Mouse (Mus musculus) MEL (cell line): ENCODE results near the gene Usp33.

ENCODE experiments used
- CTCF ChIP-seq, 3 experiments: IDR thresholded peaks in 2 of 3; conservative IDR thresholded peaks in 1 of 3; 2 replicates each; pipeline ENCODE4 v1.5.1; 2011 to 2012; ENCODE audit warnings: low read length in 3 of 3, low read depth in 2 of 3, mild to moderate bottlenecking in 2 of 3, improper control_type of control experiment in 1 of 3, inconsistent platforms in 1 of 3, mixed read lengths in 1 of 3, moderate library complexity in 1 of 3; ENCODE audit not compliant: control insufficient read depth in 1 of 3, insufficient read depth in 1 of 3, poor library complexity in 1 of 3, severe bottlenecking in 1 of 3
- ETS1 ChIP-seq: IDR thresholded peaks from 2 replicates; pipeline ENCODE4 v1.6.1; 2012; ENCODE audit warnings: low read depth, mild to moderate bottlenecking, inconsistent platforms, low read length, improper control_type of control experiment, moderate library complexity
- GATA1 ChIP-seq: IDR thresholded peaks from 2 replicates; pipeline ENCODE4 v1.6.1; 2011; ENCODE audit warnings: low read depth, low read length, improper control_type of control experiment
- MEF2A ChIP-seq: IDR thresholded peaks from 2 replicates; pipeline ENCODE4 v1.6.1; 2014; ENCODE audit warnings: low read depth, mild to moderate bottlenecking, inconsistent platforms, low read length, improper control_type of control experiment; ENCODE audit not compliant: poor library complexity, insufficient replicate concordance, severe bottlenecking; ENCODE audit errors: extremely low read depth

DNA sequence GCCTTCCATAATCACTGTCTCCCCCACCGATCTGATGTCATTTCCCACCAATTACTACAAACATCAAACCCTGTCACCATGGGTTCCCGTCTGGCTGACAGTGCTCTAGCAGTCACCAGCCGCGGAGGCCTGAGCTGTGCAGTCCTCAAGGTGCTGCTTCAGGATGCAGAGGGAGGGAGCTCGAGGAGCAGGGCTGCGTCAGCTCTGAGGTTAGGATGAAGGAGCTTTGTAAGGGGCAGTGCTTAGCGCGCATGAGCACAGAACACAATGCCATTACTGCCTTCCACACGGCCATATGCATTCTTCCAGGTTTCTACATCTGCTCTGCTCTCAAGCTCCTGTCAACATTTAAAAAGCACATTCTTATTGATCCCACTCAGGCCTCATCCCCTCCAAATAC lies 43.3 kb upstream of the Usp33 start:
- no peak for TF ChIP-seq MEF2A
- no peak for TF ChIP-seq ETS1
- no peak for TF ChIP-seq CTCF (IDR thresholded peaks at IDR 0.05 in 2 of 3, conservative IDR thresholded peaks at IDR 0.05 in 1 of 3; ENCODE audit: control insufficient read depth in 1 of 3, insufficient read depth in 1 of 3, low read depth in 2 of 3, low read length in 3 of 3, poor library complexity in 1 of 3, severe bottlenecking in 1 of 3)
- no peak for TF ChIP-seq GATA1
